Mouse (Mus musculus) spleen, adult 18-20 months (tissue): ENCODE data around the gene Vmn2r61.

ENCODE experiments used
- DNase-seq, 2 experiments: peaks; one replicate each; pipeline ENCODE4 v3.0.0; 2022; ENCODE audit warnings: mixed read lengths in 2 of 2

Gene Vmn2r61

GRCm38 (mm10) chr7:42259753-42260152, at the start of gene Vmn2r61:
Gene Vmn2r61 (plus strand): TSS chr7:42260053.
- no peak for DNase-seq
